Mouse (Mus musculus) lung, embryonic 14.5 days (tissue): ENCODE data around the gene Atg10. TPM values are rescaled to one million over a fixed set of nuclear protein-coding genes. Genes with fewer than 3 reads are reported as not detected.
"Not testable (repeated sequence)": the region's sequence is repeated elsewhere in the genome, so short reads cannot be mapped to it uniquely, and the experiment has no call there.

Source experiments
- ATAC-seq: fragments of 200-750 bp; cut with Nextera tagmentation; 2 replicates; pipeline ENCODE4 v1.8.0; 2017; ENCODE audit warnings: mild to moderate bottlenecking, moderate TSS enrichment, moderate library complexity; ENCODE audit not compliant: insufficient read depth
- DNase-seq: peaks from one replicate; pipeline ENCODE4 v3.0.0-alpha.2; 2015
- H3K27ac ChIP-seq: fragments of 300-500 bp; sonication (generic); 2 replicates; pipeline ENCODE4 v1.5.1; 2014; ENCODE audit warnings: low read depth, mild to moderate bottlenecking, moderate library complexity
- H3K27me3 ChIP-seq: fragments of 300-500 bp; sonication (generic); 2 replicates; pipeline ENCODE4 v1.6.1; 2014; ENCODE audit warnings: low read length, control low read depth; ENCODE audit not compliant: insufficient read depth
- H3K36me3 ChIP-seq: fragments of 300-500 bp; sonication (generic); 2 replicates; pipeline ENCODE4 v1.6.1; 2014; ENCODE audit warnings: control low read depth; ENCODE audit not compliant: insufficient read depth
- H3K4me1 ChIP-seq: fragments of 300-500 bp; sonication (generic); 2 replicates; pipeline ENCODE4 v1.6.1; 2014; ENCODE audit warnings: antibody characterized with exemption, control low read depth; ENCODE audit not compliant: insufficient read depth
- H3K4me2 ChIP-seq: fragments of 300-500 bp; sonication (generic); 2 replicates; pipeline ENCODE4 v1.6.1; 2014; ENCODE audit warnings: mild to moderate bottlenecking
- H3K4me3 ChIP-seq: fragments of 300-500 bp; sonication (generic); 2 replicates; pipeline ENCODE4 v1.5.1; 2014; ENCODE audit warnings: low read depth, low read length
- H3K9ac ChIP-seq: fragments of 300-500 bp; sonication (generic); 2 replicates; pipeline ENCODE4 v1.6.1; 2014
- H3K9me3 ChIP-seq: fragments of 300-500 bp; sonication (generic); 2 replicates; pipeline ENCODE4 v1.6.1; 2016; ENCODE audit warnings: low read depth, low read length, control low read depth
- CTCF ChIP-seq: IDR thresholded peaks from 2 replicates; pipeline ENCODE4 v1.5.1; 2016; ENCODE audit warnings: antibody characterized with exemption, low read depth
- WGBS: fragments of 180-500 bp; shearing (Covaris S2); extraction: QIAGEN DNeasy Blood & Tissue Kit; methylation state at CpG from one replicate; pipeline ENCODE4 v1.1.7; 2014; 5-methylcytosine and 5-hydroxymethylcytosine counted together
- polyA plus RNA-seq: library from polyadenylated mRNA; unstranded; fragments of >200 nt; fragmentation: Nextera tagmentation; extraction: Ambion mirVana; gene quantifications from 2 replicates; pipeline ENCODE4 v1.2.1, GENCODE M21; 2014

The Atg10 gene
- polyA plus RNA-seq, 1 experiment from 2014 or later, result 13.4 TPM

DNA sequence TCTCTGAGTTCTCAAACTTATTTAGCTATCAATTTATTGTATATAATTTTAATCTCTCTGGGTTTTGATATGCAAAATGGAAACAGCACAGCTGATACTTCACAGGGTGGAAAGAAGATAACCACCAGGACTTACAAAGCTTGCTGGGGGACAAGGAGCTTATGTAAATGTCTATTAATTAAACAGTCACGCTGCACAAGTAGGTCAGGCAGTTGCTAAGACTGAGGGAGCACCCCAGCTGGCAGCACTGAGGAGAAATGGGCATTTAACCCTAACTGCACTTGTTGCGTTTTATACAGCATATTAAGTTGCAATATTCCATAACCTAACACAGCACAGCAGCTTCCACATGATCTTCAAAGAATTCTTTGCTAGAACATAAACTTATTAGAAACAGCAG is 264.9 kb downstream of the Atg10 start:
- no peaks in the 10 kb centered on the region for H3K4me1 ChIP-seq
- H3K27me3 ChIP-seq, result no peaks in the 10 kb centered on the region
- no peak for TF ChIP-seq CTCF
- WGBS, result 48% methylated on average over 2 of the region's 2 CpGs
- no peak overlapping the region for H3K4me2 ChIP-seq
- H3K27ac ChIP-seq, result no peak overlapping the region
- no peak overlapping the region for H3K9ac ChIP-seq
- H3K9me3 ChIP-seq, result no peaks in the 10 kb centered on the region
- ATAC-seq (no peak), DNase-seq (no peak)
- no peaks in the 10 kb centered on the region for H3K36me3 ChIP-seq
- no peak overlapping the region for H3K4me3 ChIP-seq

DNA sequence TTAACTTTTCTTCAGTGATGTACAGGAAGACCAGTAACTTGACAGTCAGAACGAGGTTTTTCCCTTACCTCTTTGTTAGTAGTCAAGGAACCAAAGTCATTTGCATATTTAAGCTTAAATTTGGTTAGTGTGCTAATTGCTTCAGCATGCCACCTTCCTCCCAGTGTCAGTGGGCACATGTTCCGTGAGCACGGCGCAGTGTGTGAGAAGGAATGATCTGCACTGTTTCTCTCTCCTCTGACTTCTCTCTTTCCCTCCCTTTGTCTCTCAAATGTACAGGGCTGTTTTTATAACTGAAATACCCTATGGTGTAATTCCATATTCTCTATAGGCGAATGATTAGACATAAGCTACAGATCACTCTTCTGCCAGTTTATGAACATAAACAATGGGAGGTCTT is 284.2 kb downstream of the Atg10 start:
- no peak overlapping the region for H3K4me2 ChIP-seq
- no peaks in the 10 kb centered on the region for H3K9me3 ChIP-seq
- no peak overlapping the region for H3K9ac ChIP-seq
- H3K27me3 ChIP-seq, result no peaks in the 10 kb centered on the region
- H3K4me1 ChIP-seq, result no peaks in the 10 kb centered on the region
- no peak for ATAC-seq
- no peak for DNase-seq
- no peak overlapping the region for H3K27ac ChIP-seq
- H3K4me3 ChIP-seq, result no peak overlapping the region
- TF ChIP-seq CTCF, result no peak
- H3K36me3 ChIP-seq, result no peaks in the 10 kb centered on the region
- WGBS, result 82% methylated on average over 5 of the region's 5 CpGs

DNA sequence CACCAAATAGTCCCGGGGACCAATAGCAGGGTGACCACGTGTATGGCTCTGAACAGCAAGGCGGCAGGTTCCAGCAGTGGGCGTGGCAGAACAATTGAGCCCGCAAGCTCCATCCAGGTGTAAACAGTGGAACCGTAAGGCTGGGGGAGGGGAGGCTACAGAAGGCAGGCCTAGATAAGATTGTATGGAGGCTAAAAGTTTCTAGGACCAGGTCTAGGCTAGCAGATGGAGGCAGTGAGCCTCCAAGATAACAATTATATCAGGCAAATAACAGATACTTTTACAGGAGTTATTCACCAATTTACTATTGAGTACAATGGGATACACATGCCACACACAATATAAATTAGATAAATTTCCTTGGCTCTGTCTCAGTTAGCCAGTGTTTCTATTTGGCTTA is 284.6 kb downstream of the Atg10 start:
- Histone ChIP-seq H3K4me3 (no peak overlapping the region), H3K9ac (no peak overlapping the region), H3K9me3 (no peaks in the 10 kb centered on the region), H3K4me1 (no peaks in the 10 kb centered on the region), H3K36me3 (no peaks in the 10 kb centered on the region), H3K4me2 (no peak overlapping the region), H3K27me3 (no peaks in the 10 kb centered on the region), H3K27ac (no peak overlapping the region)
- 44% methylated on average over 6 of the region's 6 CpGs for WGBS
- no peak for TF ChIP-seq CTCF
- no peak for DNase-seq
- ATAC-seq, result no peak

DNA sequence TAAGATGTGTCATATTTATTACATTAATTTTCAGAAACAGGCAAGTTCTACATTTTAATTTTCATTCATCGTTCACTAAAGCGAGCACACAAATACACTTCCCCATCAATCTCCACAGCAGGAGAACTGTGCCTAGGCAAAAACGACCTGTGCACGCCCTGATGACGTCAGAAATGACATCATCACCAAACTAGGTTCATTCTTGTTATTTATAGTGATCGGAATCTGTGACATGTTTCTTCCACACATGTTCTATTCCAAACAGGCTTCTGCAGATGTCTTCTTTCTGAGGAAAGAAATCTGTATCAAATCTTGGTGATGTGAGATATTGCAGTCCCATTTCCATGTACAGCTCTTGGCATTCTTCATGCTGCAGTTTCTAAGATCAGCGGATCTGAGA is 287.9 kb downstream of the Atg10 start:
- no peak overlapping the region for H3K4me2 ChIP-seq
- no peaks in the 10 kb centered on the region for H3K4me1 ChIP-seq
- no peak overlapping the region for H3K9ac ChIP-seq
- H3K4me3 ChIP-seq, result no peak overlapping the region
- no peaks in the 10 kb centered on the region for H3K27me3 ChIP-seq
- no peak overlapping the region for H3K27ac ChIP-seq
- ATAC-seq (no peak), DNase-seq (no peak)
- TF ChIP-seq CTCF, result no peak
- no peaks in the 10 kb centered on the region for H3K36me3 ChIP-seq
- WGBS, result 74% methylated on average over 7 of the region's 7 CpGs
- H3K9me3 ChIP-seq, result no peaks in the 10 kb centered on the region

DNA sequence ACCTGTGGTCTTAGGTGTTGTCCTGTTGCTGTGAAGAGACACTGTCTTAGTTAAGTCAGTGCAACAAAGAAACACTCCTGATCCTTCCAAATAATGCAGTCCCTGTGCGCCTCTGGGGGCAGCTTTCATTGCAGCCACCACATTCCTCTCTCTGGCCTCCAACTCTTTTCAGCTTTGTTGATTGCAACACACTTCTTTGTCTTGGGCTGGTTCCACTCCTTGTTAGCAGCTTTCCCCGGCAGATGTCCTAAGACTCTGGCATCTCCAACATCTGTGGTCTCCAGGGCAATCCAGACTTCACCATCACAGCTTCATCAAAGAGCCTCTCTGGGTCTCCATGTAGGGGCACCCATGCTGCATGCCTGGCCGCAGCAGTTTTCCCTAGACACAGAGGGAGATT is 290.5 kb downstream of the Atg10 start:
- WGBS, result 65% methylated on average over 3 of the region's 3 CpGs
- DNase-seq (no peak), ATAC-seq (no peak)

DNA sequence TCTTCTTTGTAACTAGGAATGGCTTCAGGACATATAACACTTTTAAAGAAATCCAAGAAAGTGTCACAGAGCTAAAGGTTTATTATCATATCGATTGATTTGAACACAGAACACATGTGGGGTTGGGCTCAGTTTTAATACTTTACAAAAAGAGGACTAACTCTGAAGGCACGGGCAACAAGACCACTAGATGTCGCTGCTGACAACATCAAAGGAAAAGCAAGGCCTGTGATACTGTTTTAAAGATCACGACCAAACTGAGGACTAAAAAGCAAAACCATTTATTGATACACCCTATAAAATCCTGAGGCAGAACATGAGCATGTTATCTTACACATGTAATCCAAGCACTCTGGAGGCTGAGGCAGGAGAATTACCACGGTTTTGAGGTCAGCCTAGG is 293.9 kb downstream of the Atg10 start:
- Histone ChIP-seq H3K27me3 (no peaks in the 10 kb centered on the region), H3K9me3 (no peaks in the 10 kb centered on the region), H3K9ac (no peak overlapping the region), H3K4me1 (no peaks in the 10 kb centered on the region), H3K4me3 (no peak overlapping the region), H3K4me2 (no peak overlapping the region), H3K27ac (no peak overlapping the region), H3K36me3 (peaks cover 38% of the 10 kb centered on the region)
- WGBS, result 23% methylated on average over 5 of the region's 5 CpGs
- peak; percentile 81 for TF ChIP-seq CTCF
- DNase-seq, result peak; percentile 88
- ATAC-seq, result peak; percentile 40

More for the DNA sequence above, 290.5 kb downstream of the Atg10 start:
- no peaks in the 10 kb centered on the region for H3K27me3 ChIP-seq
- no peaks in the 10 kb centered on the region for H3K4me1 ChIP-seq
- H3K27ac ChIP-seq, result no peak overlapping the region
- H3K4me3 ChIP-seq, result no peak overlapping the region
- H3K36me3 ChIP-seq, result peaks cover 9% of the 10 kb centered on the region; the same call in 1 of the 2 replicates
- no peaks in the 10 kb centered on the region for H3K9me3 ChIP-seq
- H3K9ac ChIP-seq, result no peak overlapping the region
- no peak for TF ChIP-seq CTCF
- H3K4me2 ChIP-seq, result no peak overlapping the region

DNA sequence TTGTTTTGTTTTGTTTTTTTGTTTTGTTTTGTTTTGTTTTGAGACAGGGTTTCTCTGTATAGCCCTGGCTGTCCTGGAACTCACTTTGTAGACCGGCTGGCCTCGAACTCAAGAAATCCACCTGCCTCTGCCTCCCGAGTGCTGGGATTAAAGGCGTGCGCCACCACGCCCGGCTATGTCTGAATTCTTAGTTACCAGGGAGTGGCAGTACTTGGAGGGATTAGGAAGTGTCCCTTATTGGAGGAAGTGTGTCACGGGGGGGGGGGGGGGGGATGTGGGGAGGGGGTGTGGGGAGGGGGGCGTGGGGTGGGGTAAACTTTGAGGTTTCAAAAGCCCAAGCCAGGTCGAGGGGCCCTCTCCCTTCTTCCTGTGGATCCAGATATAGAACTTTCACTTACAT is 295.5 kb downstream of the Atg10 start:
- H3K4me1 ChIP-seq, H3K27ac ChIP-seq, DNase-seq, ATAC-seq, H3K9me3 ChIP-seq, H3K9ac ChIP-seq, H3K27me3 ChIP-seq, H3K4me2 ChIP-seq, H3K4me3 ChIP-seq: not testable (repeated sequence)
- 84% methylated on average over 10 of the region's 10 CpGs for WGBS
- peaks cover 41% of the 10 kb centered on the region for H3K36me3 ChIP-seq
